Mouse (Mus musculus): ENCODE results near the gene Sirt2.
A peak's percentile ranks its signal among the peaks of the same experiment; 100 is the strongest.

Sirt2 gene

GRCm38 (mm10) chr7:28766173-28766879 lies at the start of gene Sirt2:
Sirt2 (plus strand) TSS chr7:28766735.
- peak; percentile 99 for DNase-seq (ENCODE audit: low read depth, low spot score)

GRCm38 (mm10) chr7:28717726-28718125 lies 48.8 kb upstream of the Sirt2 start:
- DNase-seq (ENCODE audit: low read depth, low spot score), result no peak

GRCm38 (mm10) chr7:28719159-28719558 lies 47.4 kb upstream of the Sirt2 start:
- DNase-seq (ENCODE audit: low read depth, low spot score), result no peak

- no peak for DNase-seq (ENCODE audit: low read depth, low spot score)
Observed at GRCm38 (mm10) chr7:28719650-28720049, 46.9 kb upstream of the Sirt2 start.

- DNase-seq (ENCODE audit: low read depth, low spot score), result peak; percentile 52
Observed at GRCm38 (mm10) chr7:28720753-28721537, 45.6 kb upstream of the Sirt2 start.

- DNase-seq (ENCODE audit: low read depth, low spot score), result no peak
Observed at GRCm38 (mm10) chr7:28722079-28722478, 44.5 kb upstream of the Sirt2 start.

- DNase-seq (ENCODE audit: low read depth, low spot score), result no peak
Observed at GRCm38 (mm10) chr7:28724613-28725012, 41.9 kb upstream of the Sirt2 start.

GRCm38 (mm10) chr7:28726600-28726999 lies 39.9 kb upstream of the Sirt2 start:
- DNase-seq (ENCODE audit: low read depth, low spot score), result peak; percentile 84

GRCm38 (mm10) chr7:28727649-28728340 lies 38.7 kb upstream of the Sirt2 start:
- DNase-seq (ENCODE audit: low read depth, low spot score), result no peak

GRCm38 (mm10) chr7:28732341-28733142 lies 34.0 kb upstream of the Sirt2 start:
- DNase-seq (ENCODE audit: low read depth, low spot score), result peak; percentile 86

- DNase-seq (ENCODE audit: low read depth, low spot score), result no peak
Observed at GRCm38 (mm10) chr7:28733211-28733610, 33.3 kb upstream of the Sirt2 start.

- no peak for DNase-seq (ENCODE audit: low read depth, low spot score)
Observed at GRCm38 (mm10) chr7:28735701-28736100, 30.8 kb upstream of the Sirt2 start.

GRCm38 (mm10) chr7:28739829-28740228 lies 26.7 kb upstream of the Sirt2 start:
- DNase-seq (ENCODE audit: low read depth, low spot score), result no peak

- DNase-seq (ENCODE audit: low read depth, low spot score), result no peak
Observed at GRCm38 (mm10) chr7:28740949-28741348, 25.6 kb upstream of the Sirt2 start.

GRCm38 (mm10) chr7:28741368-28741708 lies 25.2 kb upstream of the Sirt2 start:
- DNase-seq (ENCODE audit: low read depth, low spot score), result no peak

- DNase-seq (ENCODE audit: low read depth, low spot score), result peak; percentile 98
Observed at GRCm38 (mm10) chr7:28741709-28742438, 24.7 kb upstream of the Sirt2 start, which contains the start of the genes Mrps12 and Sars2. Mrps12 (minus strand) TSS chr7:28741820. Sars2 (plus strand) TSS chr7:28741992.

- DNase-seq (ENCODE audit: low read depth, low spot score), result no peak
Observed at GRCm38 (mm10) chr7:28749935-28750334, 16.6 kb upstream of the Sirt2 start.

- DNase-seq (ENCODE audit: low read depth, low spot score), result no peak
Observed at GRCm38 (mm10) chr7:28756079-28756478, 10.5 kb upstream of the Sirt2 start, which contains the start of gene Ccer2. Ccer2 (plus strand) TSS chr7:28756174.

- DNase-seq (ENCODE audit: low read depth, low spot score), result no peak
Observed at GRCm38 (mm10) chr7:28758623-28759022, 7.9 kb upstream of the Sirt2 start.

GRCm38 (mm10) chr7:28761907-28762306 lies 4.6 kb upstream of the Sirt2 start:
- no peak for DNase-seq (ENCODE audit: low read depth, low spot score)

GRCm38 (mm10) chr7:28765211-28765610 lies 1.3 kb upstream of the Sirt2 start:
- no peak for DNase-seq (ENCODE audit: low read depth, low spot score)

Data from forelimb bud, embryonic 11.5 days (tissue).